Mouse (Mus musculus) cerebellum, adult 2 months (tissue): Measurements from ENCODE around the gene Idh3b. TPM values are rescaled to one million over a fixed set of nuclear protein-coding genes. Genes with fewer than 3 reads are reported as not detected.
A peak's percentile ranks its signal among the peaks of the same experiment; 100 is the strongest.

Experiments
- DNase-seq, 2 experiments: peaks; one replicate each; pipeline ENCODE4 v3.0.0; 2021
- H3K27ac ChIP-seq: fragments of 200-500 bp; 2 replicates; pipeline ENCODE4 v1.5.1; 2012; ENCODE audit warnings: low read length, control low read depth, inconsistent platforms; ENCODE audit not compliant: insufficient read depth
- H3K27me3 ChIP-seq: fragments of 200-500 bp; 2 replicates; pipeline ENCODE4 v1.6.1; 2012; ENCODE audit warnings: inconsistent platforms, mild to moderate bottlenecking, low read length, moderate library complexity; ENCODE audit not compliant: control insufficient read depth, insufficient read depth
- H3K4me1 ChIP-seq: fragments of 200-500 bp; 2 replicates; pipeline ENCODE4 v1.6.1; 2011; ENCODE audit warnings: low read length; ENCODE audit not compliant: control insufficient read depth, insufficient read depth
- H3K4me3 ChIP-seq: fragments of 200-500 bp; replicated peaks from 2 replicates; pipeline ENCODE3; 2011; ENCODE audit warnings: mild to moderate bottlenecking, low read depth, low read length, control low read depth; ENCODE audit not compliant: insufficient read depth
- CTCF ChIP-seq: fragments of 200-500 bp; IDR thresholded peaks from 2 replicates; pipeline ENCODE4 v1.5.1; 2011; ENCODE audit warnings: low read depth, mild to moderate bottlenecking, control low read depth, low read length, moderate library complexity, borderline replicate concordance; ENCODE audit not compliant: insufficient read depth
- POLR2A ChIP-seq: fragments of 200-500 bp; IDR thresholded peaks from 2 replicates; pipeline ENCODE4 v1.6.1; 2011; ENCODE audit warnings: low read length, control low read depth, borderline replicate concordance; ENCODE audit not compliant: insufficient read depth
- WGBS: fragments of 180-500 bp; shearing (Covaris S2); methylation state at CpG from one replicate; pipeline ENCODE4 v1.1.7; 2018; 5-methylcytosine and 5-hydroxymethylcytosine counted together
- polyA plus RNA-seq: library from polyadenylated mRNA; depleted of rRNA; stranded (reverse); fragments of >200 nt; gene quantifications from 2 replicates; pipeline ENCODE4 v1.2.3, GENCODE M21; 2012

Gene Idh3b
- polyA plus RNA-seq, 1 experiment = 514 TPM

DNA sequence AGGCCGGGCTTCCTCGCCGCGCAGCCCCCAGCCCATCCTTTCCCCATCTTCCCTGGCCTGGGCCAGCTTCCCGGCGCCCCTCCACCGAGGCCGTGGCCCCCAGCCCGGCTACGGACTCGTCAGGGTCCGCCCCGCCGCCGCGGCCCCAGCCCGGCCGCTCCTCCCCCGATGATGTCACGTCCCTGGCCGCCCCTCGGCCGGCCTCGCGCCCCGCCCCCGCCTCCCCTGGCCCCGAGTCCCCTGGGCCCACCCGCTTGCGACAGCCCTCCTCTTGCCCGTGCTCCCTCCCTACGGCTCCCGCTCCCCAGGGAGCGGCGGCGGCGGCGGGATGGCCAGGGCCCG is 10.6 kb upstream of the Idh3b start, which contains the start of gene Ebf4:
Ebf4 (plus strand) TSS at position 234 of the 342 bp plus-strand sequence.
- Histone ChIP-seq H3K4me3 (peak within 1 kb of the TSS; percentile 46), H3K27ac (no peak within 1 kb of the TSS), H3K27me3 (peaks cover 2% of the 10 kb centered on the region; the same call in 1 of the 2 replicates), H3K4me1 (no peaks in the 10 kb centered on the region)
- TF ChIP-seq POLR2A (no peak), CTCF (no peak)
- WGBS = under 1% methylated on average over 37 of the region's 39 CpGs
- DNase-seq = peak; percentile 34 to 52

DNA sequence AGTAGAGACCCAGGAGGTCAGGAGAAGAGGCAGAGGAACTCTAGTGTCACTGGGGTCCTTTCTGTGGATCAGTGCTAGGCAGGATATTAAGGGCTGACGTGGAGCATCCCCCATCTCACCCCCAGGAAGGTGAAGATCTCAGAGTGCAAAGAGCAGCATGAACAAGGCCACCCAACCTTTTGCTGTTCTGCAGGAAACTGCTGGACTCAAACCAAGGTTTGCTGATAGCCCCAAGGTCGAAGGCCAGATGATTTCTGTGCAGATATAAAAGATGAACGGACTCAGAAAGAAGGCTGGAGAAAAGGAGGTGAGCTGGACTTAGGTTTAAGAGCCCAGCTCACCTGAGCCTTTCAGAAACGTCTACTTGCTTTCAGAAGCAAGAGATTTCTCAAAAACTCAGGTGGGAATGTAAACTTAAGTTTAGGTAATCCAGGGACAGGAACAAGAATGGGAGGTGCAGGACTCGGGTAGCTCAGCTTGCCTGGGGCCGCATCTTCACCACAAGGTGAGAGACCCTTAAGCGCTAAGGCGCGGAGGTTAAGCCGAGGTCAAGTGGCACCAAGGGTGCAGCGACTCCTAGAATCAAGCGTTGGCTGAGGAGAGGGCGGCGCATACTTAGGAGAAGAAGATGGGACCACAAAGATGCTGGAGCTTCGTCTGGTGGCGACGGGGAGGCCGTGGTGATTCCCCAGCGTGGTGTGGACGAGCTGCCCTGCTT is 10.0 kb upstream of the Idh3b start:
- H3K4me3 ChIP-seq = peak overlapping the region; percentile 42
- TF ChIP-seq POLR2A (no peak), CTCF (no peak)
- H3K4me1 ChIP-seq = no peaks in the 10 kb centered on the region
- 18% methylated on average over 20 of the region's 20 CpGs for WGBS
- DNase-seq = no peak
- H3K27ac ChIP-seq = no peak overlapping the region
- peaks cover 2% of the 10 kb centered on the region; the same call in 1 of the 2 replicates for H3K27me3 ChIP-seq

DNA sequence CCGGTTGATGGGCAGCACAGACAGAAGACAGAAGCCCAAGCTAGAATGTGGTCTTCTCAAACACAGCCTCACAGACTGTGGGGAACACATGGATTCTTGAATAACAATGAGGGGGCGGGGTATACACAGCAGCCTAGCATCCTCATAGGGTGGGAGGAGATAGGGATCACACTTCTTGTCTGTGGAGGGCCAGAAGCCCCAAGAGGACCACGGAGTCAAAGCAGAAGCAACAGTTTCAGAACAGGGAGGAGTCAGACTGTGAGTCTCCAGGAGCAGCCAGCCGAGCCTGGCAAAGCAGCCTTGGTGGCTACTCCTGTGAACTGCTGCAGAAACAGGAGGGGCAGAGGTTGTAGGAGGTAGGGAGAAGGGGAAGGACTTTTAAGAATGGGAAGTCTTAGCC is 9.1 kb upstream of the Idh3b start:
- no peak for DNase-seq
- Histone ChIP-seq H3K4me1 (no peaks in the 10 kb centered on the region), H3K4me3 (no peak overlapping the region), H3K27me3 (peaks cover 2% of the 10 kb centered on the region; the same call in 1 of the 2 replicates), H3K27ac (no peak overlapping the region)
- 14% methylated on average over 4 of the region's 4 CpGs for WGBS
- no peak for TF ChIP-seq POLR2A
- TF ChIP-seq CTCF = no peak

DNA sequence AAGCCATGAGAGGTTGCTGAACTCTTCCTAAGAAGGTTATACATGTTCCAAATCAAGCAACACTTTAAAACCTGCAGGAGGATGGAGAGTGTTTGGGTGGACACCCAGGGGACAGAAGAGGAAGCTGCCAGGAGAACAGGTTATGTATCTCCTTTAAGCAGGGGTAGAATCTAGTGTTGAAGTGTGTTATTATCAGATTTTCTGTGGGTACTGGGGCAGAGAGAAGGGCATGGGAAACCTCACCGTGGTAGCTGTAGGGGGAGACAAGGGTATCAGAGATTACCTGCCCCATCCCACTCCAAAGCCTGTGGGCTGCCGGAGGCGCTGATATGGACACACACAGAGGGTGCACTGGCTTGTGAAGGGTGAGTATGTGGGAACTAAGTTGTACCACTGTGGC is 8.7 kb upstream of the Idh3b start:
- Histone ChIP-seq H3K27me3 (peaks cover 2% of the 10 kb centered on the region; the same call in 1 of the 2 replicates), H3K27ac (no peak overlapping the region), H3K4me1 (no peaks in the 10 kb centered on the region), H3K4me3 (no peak overlapping the region)
- 45% methylated on average over 3 of the region's 3 CpGs for WGBS
- DNase-seq = no peak
- no peak for TF ChIP-seq POLR2A

DNA sequence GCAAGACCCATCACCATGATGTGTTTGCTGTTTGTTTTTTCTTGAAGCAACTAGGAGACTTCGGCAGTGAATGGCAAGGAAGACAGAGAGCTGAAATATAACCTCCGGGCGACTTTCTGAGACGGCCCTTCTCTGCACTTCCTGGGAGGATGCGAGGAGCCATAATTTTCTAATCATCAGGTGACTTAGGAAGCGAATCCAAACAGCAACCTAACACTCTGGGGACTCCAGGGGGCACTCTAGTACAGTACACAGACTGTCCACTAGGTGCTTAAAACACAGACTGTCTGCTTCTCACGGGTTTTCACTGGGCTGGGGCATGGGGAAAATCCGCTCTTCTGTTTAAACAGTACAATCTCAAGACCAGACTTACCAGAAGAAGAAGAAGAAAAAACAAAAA is 7.1 kb upstream of the Idh3b start:
- no peaks in the 10 kb centered on the region for H3K4me1 ChIP-seq
- DNase-seq = peak; percentile 71 to 75
- WGBS = 10% methylated on average over 8 of the region's 8 CpGs
- H3K4me3 ChIP-seq = no peak overlapping the region
- TF ChIP-seq POLR2A (no peak), CTCF (peak; percentile 86)
- peaks cover 2% of the 10 kb centered on the region; the same call in 1 of the 2 replicates for H3K27me3 ChIP-seq
- H3K27ac ChIP-seq = no peak overlapping the region

DNA sequence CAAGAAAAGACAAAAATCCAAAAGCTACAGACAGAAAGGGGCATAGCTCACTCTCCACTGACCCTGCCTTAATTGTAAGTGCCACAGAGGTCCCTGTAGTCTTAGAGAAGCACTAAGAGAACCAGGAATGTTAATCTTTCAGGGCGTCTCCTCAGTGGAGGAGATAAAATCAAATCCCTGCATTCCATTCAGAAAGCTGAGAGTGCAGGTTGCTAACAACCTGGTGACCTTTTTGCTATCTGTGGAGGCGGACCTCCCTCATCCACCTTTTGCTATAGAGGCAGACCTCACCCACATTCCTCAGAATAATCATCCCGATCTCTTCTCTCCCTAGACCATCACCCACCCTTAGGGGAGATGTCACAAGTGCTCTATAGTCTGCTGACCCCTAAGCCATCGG is 4.7 kb upstream of the Idh3b start:
- Histone ChIP-seq H3K4me3 (no peak overlapping the region), H3K4me1 (no peaks in the 10 kb centered on the region), H3K27ac (no peak overlapping the region), H3K27me3 (no peaks in the 10 kb centered on the region)
- DNase-seq = no peak
- WGBS = 72% methylated on average over 4 of the region's 4 CpGs
- TF ChIP-seq POLR2A (no peak), CTCF (no peak)

DNA sequence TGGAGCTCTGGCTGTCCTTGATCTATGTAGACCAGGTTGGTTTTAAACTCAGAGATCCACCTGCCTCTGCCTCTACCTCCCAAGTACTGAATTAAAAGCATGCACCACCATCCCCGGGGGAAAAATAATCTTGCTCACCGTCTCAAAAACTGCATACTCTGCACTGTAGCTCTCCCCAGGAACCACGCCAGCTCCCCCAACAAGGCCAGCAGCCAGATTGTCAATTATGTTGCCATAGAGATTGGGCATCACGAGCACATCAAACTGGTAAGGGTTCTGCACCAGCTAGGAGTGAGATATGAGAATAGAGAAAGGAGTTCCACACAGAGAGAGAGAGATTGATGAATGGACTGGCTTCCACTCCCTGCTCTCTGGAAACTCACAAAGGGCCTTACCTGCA is 3.5 kb downstream of the Idh3b start:
- TF ChIP-seq CTCF (no peak), POLR2A (no peak)
- no peak for DNase-seq
- no peak overlapping the region for H3K27ac ChIP-seq
- no peaks in the 10 kb centered on the region for H3K27me3 ChIP-seq
- WGBS = 12% methylated on average over 4 of the region's 4 CpGs
- H3K4me1 ChIP-seq = peaks cover 7% of the 10 kb centered on the region; the same call in 1 of the 2 replicates
- no peak overlapping the region for H3K4me3 ChIP-seq

DNA sequence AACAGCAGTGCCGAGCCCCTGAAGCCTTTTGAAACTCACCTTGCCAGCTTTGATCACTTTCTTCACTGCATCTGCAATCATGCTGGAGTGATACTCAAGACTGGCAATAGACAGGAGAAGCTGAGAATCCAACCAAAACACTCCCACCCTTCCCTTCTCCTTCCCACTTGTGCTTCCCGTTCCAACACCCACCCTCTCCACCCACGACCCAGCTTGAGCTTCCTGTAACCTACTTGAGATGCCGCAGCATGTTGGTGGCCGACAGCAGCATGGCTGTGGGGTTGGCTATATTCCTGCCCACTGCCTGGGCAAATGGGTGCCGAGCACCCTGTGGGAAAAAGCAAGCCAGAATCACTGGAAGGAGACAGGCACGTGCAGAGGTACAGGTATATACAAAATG is 4.1 kb downstream of the Idh3b start:
- peaks cover 7% of the 10 kb centered on the region; the same call in 1 of the 2 replicates for H3K4me1 ChIP-seq
- H3K4me3 ChIP-seq = no peak overlapping the region
- 36% methylated on average over 7 of the region's 7 CpGs for WGBS
- no peaks in the 10 kb centered on the region for H3K27me3 ChIP-seq
- no peak for DNase-seq
- no peak overlapping the region for H3K27ac ChIP-seq
- no peak for TF ChIP-seq CTCF
